Mouse (Mus musculus) frontal cortex, postnatal 10 days (tissue): Measurements from ENCODE around the gene Kirrel3.

ENCODE experiments used
- DNase-seq, 2 experiments: peaks; one replicate each; pipeline ENCODE4 v3.0.0; 2022; ENCODE audit warnings: low spot score in 2 of 2, mixed read lengths in 1 of 2

The Kirrel3 gene

GRCm38 (mm10) chr9:35026311-35026710 lies 540.6 kb downstream of the Kirrel3 start:
- no peak for DNase-seq

DNA sequence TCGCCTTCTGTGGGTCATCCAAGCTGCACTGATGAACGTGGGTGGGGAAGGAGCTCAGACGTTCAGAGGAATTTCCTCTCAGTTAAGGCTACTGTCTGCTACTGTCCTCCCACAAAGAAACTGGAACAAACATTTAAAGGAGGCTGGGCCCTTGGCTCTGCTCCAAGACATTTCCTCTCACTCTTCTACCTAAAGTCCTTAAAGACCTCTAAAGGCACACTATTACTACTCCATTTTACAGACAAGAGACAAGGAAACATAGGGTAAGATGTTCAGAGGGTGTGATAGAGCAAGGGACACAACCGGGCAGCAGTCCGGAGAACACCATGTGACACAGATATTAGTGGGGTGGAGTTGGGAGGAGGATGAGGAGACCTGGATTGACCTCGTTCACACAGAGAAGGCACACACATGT lies 541.2 kb downstream of the Kirrel3 start:
- DNase-seq, result no peak

GRCm38 (mm10) chr9:35027382-35027997 lies 541.8 kb downstream of the Kirrel3 start:
- DNase-seq, result no peak

- DNase-seq, result no peak
Measured at GRCm38 (mm10) chr9:35030823-35031222, 545.1 kb downstream of the Kirrel3 start.

DNA sequence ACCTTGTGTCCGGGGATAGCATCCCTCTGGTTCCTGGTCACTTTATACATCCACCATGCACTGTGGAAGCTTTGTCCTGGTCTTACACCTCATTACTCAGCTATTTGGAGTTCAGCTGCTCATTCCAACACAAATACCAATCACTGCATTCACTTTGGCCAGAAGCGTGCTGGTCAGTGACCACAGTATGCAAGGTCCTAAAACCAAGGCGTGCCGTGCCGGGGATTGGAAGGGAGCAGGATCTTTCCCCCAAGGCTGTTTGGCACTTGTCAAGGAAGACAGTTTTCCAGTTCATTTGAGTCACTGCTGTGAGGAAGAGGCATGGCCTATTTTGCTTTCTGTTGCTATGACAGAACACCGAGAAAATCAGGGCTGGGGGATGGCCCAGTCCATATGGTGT lies 546.8 kb downstream of the Kirrel3 start:
- DNase-seq, result no peak

DNA sequence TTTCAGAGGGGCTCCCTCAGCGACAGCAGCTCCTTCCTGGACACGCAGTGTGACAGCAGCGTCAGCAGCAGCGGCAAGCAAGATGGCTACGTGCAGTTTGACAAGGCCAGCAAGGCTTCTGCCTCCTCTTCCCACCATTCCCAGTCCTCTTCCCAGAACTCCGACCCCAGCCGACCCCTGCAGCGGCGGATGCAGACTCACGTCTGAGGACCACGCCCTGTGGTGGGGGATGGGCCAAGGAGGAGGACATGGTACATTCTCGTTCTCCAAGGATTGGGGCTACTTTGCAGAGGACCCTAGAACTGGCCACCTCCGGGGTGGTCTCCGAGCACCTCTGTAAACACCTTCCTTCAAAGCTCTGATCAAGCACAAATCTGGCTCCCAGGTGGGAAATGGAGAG lies 549.4 kb downstream of the Kirrel3 start:
- DNase-seq, result no peak

GRCm38 (mm10) chr9:35038922-35039586 lies 553.4 kb downstream of the Kirrel3 start:
- no peak for DNase-seq

- no peak for DNase-seq
Measured at GRCm38 (mm10) chr9:35039846-35040245, 554.2 kb downstream of the Kirrel3 start.

DNA sequence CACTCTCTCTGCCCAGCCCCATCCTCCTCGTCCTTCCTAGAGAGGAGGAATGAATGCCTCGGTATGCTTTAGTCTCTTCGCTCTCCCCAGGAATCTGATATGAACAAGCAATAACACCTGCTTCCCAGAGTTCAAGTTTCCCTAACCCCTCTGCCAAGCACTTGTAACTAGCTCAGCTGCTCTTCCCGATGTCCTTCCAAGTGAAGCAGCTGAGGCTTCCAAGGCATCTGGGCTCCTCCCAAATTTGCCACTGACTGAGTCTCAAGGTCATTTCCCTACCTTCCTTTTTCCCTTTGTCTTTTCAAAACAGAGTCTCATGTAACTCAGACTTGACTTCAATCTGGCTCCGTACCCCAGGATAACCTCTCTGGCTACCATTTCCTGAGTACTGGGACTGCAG lies 555.8 kb downstream of the Kirrel3 start:
- DNase-seq, result no peak

DNA sequence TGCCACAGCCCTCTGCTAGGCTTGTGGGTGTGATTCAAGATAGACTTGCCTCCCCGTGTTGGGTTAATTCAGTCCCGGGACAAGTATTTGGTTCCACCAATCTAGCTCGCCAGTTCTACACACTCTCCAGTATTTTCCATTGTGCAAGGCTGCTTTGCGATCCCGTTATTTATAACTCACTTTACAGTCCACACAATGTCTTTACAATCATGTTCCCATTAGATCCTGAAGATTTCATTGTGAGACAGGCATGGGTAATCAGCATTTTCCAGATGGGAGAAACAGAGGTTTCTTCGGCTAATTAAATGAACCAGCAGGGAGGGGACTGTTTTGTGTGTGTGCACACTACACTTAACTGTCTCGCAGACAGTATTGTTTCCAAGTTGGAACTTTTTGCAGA lies 557.9 kb downstream of the Kirrel3 start:
- DNase-seq, result no peak

GRCm38 (mm10) chr9:35044458-35044857 lies 558.8 kb downstream of the Kirrel3 start:
- DNase-seq, result no peak

- no peak for DNase-seq
Measured at GRCm38 (mm10) chr9:35045031-35045531, 559.4 kb downstream of the Kirrel3 start.

DNA sequence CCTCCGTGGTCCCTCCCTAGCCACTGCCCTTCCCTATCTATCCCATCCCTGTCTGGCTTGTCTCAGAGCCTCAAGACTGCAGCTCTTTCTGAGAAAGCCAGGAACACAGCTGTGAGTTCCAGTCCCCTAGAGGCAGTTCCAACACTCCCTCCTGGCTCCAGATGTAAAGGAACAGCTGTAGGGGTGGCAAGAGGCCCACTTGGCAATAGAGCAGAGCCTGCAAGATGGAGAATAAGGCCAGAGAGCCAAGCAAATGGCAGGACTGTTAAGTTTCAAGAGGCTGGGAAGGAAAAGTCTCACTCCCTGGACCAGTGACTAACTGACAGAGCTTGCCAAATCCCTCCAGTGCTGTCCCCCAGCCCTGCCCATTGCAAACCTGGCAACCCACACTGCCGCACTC lies 560.1 kb downstream of the Kirrel3 start:
- peak in 1 of 2 experiments; percentile 33 for DNase-seq

GRCm38 (mm10) chr9:35048449-35048848 lies 562.8 kb downstream of the Kirrel3 start:
- DNase-seq, result no peak

DNA sequence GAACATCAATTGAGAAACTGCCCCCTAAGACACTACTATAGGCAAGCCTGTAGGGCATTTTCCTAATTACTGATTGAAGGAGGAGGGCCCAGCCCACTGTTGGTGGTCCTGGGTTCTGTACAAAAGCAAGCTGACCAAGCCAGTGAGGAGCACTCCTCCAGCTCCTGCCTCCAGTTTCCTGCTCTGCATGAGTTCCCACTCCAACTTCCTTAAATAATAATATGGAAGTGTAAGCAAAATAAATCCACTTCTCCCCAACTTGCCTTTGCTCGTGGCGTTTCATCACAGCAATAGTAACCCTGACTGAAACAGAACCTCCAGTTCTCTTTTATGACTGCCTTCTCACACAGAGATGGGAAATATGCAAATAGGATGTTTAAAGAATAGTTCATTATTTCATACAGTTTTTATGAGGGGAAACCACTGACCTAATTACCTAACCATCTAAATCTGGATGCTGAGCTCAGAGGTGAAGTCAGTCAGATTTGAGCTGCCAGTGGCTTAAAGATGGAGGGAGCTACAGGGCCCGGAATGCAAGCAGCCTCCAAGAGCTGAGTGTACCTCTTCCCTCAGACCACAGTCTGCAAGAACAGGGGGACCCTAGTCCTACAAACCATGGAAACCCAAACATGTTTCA lies 564.3 kb downstream of the Kirrel3 start:
- peak in 1 of 2 experiments; percentile 1 for DNase-seq

DNA sequence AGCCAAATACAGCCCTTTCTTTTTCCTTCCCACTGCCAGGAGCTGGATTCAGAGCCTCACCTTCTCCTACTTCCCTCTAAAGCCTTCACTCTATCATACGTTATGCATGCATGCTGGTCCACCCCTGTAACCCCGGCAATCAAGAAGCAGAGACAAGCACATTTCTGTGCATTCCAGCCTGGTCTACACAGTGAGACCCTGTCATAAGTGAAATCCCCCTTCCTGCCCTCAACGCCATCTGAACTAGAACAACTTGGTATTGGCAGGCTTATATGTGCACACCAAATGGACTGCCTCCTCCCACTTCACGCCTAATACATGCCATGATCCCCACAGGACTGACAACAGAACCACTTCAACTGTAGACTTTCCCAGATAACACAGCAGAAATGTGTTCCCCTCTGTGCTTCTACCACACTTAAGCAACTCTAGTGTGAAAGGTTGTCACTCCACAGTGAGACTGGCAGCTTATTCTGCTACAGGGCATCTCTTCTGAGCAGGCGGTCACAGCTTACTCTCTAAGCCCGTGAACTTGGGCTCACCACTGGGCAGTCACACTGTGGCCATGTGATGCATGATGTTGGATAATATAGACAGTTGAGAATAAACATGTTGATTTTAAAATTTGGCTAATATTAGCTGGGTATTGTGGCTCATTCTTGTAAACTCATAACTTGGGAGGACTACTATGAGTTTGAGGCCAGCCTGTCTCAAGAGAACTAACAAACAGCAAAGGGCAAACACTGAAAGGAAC lies 565.2 kb downstream of the Kirrel3 start:
- DNase-seq, result peak in 1 of 2 experiments; percentile 2

DNA sequence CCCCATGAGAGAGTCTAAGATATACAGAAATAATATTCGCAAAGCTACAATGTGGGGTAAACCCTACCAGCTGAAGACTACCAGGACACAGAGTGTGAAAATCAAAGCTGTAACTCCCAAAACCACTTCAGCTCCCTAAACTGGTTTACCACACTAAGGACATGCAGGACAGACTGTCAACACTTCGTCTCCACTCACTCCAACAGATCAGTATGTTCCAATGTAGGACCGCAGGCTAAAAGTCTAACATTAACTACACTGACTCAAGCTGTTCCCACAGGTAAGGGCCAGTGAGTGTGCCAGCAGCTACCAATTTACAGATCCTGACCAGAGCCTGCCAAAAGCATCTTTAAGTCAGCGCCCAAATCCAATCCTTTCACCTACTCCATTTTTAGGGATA lies 566.0 kb downstream of the Kirrel3 start:
- peak in 1 of 2 experiments; percentile 0 for DNase-seq

DNA sequence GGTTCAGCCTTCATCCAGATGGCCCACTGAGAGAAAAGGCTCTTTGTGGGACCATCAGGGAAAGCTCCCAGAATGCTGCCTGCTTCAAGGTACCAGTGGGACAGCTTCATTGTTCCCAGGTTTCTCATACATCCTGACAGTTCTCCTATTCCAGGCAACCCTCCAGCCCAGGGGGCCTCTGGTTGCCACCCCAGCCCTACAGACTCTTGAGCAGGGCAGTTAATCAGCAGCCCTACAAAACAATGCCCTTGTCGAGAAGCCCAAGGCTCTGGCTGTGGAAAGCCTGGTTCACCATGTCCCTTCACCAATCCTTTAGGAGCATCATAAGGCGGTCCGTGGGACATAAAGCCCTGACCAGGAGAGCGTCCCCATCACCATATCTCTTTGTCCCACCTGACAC lies 567.0 kb downstream of the Kirrel3 start:
- peak in 1 of 2 experiments; percentile 1 for DNase-seq

- DNase-seq, result peak in 1 of 2 experiments; percentile 4
Measured at GRCm38 (mm10) chr9:35053081-35053480, 567.4 kb downstream of the Kirrel3 start.

DNA sequence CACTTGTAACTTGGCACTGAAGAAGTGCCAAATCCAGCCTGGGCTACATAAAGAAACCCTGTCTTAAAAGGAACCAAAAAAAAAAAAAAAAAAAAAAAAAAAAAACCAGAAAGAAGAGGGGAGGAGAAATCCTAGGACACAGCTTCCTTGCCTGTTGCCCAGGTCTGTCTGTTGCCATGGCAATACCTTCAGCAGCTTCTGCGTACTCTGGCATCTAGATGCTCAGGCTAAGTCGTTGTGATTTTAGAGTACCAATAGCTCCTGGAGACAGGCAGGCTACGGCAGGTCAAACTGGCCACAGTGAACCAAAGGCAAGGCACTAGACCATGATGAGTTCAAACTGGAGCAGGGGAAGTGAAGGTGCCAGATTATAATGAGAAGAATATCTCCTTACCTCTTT lies 568.0 kb downstream of the Kirrel3 start:
- peak in 1 of 2 experiments; percentile 3 for DNase-seq

GRCm38 (mm10) chr9:35055528-35056330 lies 570.0 kb downstream of the Kirrel3 start:
- peak in 1 of 2 experiments; percentile 2 for DNase-seq
